Mouse (Mus musculus) adrenal gland, postnatal 36 days (tissue): ENCODE measurements around the gene Tmco3. TPM values are rescaled to one million over a fixed set of nuclear protein-coding genes. Genes with fewer than 3 reads are reported as not detected.

ENCODE experiments used
- total RNA-seq, 2 experiments: library from RNA; stranded (reverse); gene quantifications; 2 replicates each; pipeline ENCODE4 v1.2.3; 2021

Tmco3 gene
- total RNA-seq, 2 experiments from 2014 or later: 28.5 to 32.5 TPM

Other genes with a start within 250 kb of the Tmco3 start
- not detected for gene Proz, start 227.3 kb upstream of the Tmco3 start, total RNA-seq
- 10 to 100 TPM; 21.6 to 23.1 TPM for gene Pcid2, start 182.7 kb upstream of the Tmco3 start, total RNA-seq
- 100 to 1,000 TPM; 108 to 166 TPM for gene Cul4a, start 182.6 kb upstream of the Tmco3 start, total RNA-seq
- gene Lamp1, start 129.0 kb upstream of the Tmco3 start, total RNA-seq: 100 to 1,000 TPM; 442 to 454 TPM
- gene Grtp1, start 87.6 kb upstream of the Tmco3 start, total RNA-seq: 10 to 100 TPM; 11.7 to 13.6 TPM
- 1 to 10 TPM; 2.0 to 2.8 TPM for gene Adprhl1, start 34.0 kb upstream of the Tmco3 start, total RNA-seq
- 10 to 100 TPM; 30.2 to 31.2 TPM for gene Dcun1d2, start 59 bp upstream of the Tmco3 start, total RNA-seq
- gene Tfdp1, start 50.6 kb downstream of the Tmco3 start, total RNA-seq: 10 to 100 TPM; 52.5 to 66.5 TPM
- gene Atp4b, start 108.6 kb downstream of the Tmco3 start, total RNA-seq: under 1 TPM; 0.66 to 0.79 TPM
- gene Grk1, start 116.9 kb downstream of the Tmco3 start, total RNA-seq: not detected
- gene Tmem255b, start 147.0 kb downstream of the Tmco3 start, total RNA-seq: 1 to 10 TPM in 1 of 2 experiments, under 1 TPM in 1; 0.92 to 1.1 TPM
- gene Gas6, start 206.3 kb downstream of the Tmco3 start, total RNA-seq: 100 to 1,000 TPM in 1 of 2 experiments, 10 to 100 TPM in 1; 83.7 to 248 TPM